Mouse (Mus musculus) lung, postnatal 0 days (tissue): ENCODE measurements around the gene Pck1. TPM values are rescaled to one million over a fixed set of nuclear protein-coding genes. Genes with fewer than 3 reads are reported as not detected.

Source experiments
- ATAC-seq: fragments of 200-750 bp; cut with Nextera tagmentation; 2 replicates; pipeline ENCODE4 v1.8.0; 2017; ENCODE audit warnings: moderate library complexity
- DNase-seq: peaks from one replicate; pipeline ENCODE4 v3.0.0-alpha.2; 2016; ENCODE audit warnings: low spot score
- H3K27ac ChIP-seq: fragments of 300-500 bp; sonication (generic); 2 replicates; pipeline ENCODE4 v1.5.1; 2014; ENCODE audit warnings: antibody characterized with exemption, mild to moderate bottlenecking, low read length, mixed read lengths
- H3K27me3 ChIP-seq: fragments of 300-500 bp; sonication (generic); replicated peaks from 2 replicates; pipeline ENCODE4 v1.6.1; 2014; ENCODE audit warnings: low read length, mixed read lengths; ENCODE audit not compliant: insufficient read depth
- H3K36me3 ChIP-seq: fragments of 300-500 bp; sonication (generic); 2 replicates; pipeline ENCODE4 v1.6.1; 2014; ENCODE audit warnings: low read length, mixed read lengths; ENCODE audit not compliant: insufficient read depth
- H3K4me1 ChIP-seq: fragments of 300-500 bp; sonication (generic); 2 replicates; pipeline ENCODE4 v1.6.1; 2014; ENCODE audit warnings: antibody characterized with exemption, low read depth, low read length, mixed read lengths; ENCODE audit not compliant: insufficient read depth
- H3K4me2 ChIP-seq: fragments of 300-500 bp; sonication (generic); replicated peaks from 2 replicates; pipeline ENCODE4 v1.6.1; 2014; ENCODE audit warnings: low read depth, mild to moderate bottlenecking, low read length, moderate library complexity, mixed read lengths
- H3K4me3 ChIP-seq: fragments of 300-500 bp; sonication (generic); 2 replicates; pipeline ENCODE4 v1.5.1; 2014; ENCODE audit warnings: low read depth, low read length
- H3K9ac ChIP-seq: fragments of 300-500 bp; sonication (generic); replicated peaks from 2 replicates; pipeline ENCODE4 v1.6.1; 2014; ENCODE audit warnings: low read depth, mild to moderate bottlenecking
- H3K9me3 ChIP-seq: fragments of 300-500 bp; sonication (generic); 2 replicates; pipeline ENCODE4 v1.6.1; 2016; ENCODE audit warnings: low read length, mixed read lengths
- EP300 ChIP-seq: IDR thresholded peaks from 2 replicates; pipeline ENCODE4 v1.6.1; 2016; ENCODE audit warnings: antibody characterized with exemption, mild to moderate bottlenecking, control low read depth
- WGBS: fragments of 180-500 bp; shearing (Covaris S2); extraction: QIAGEN DNeasy Blood & Tissue Kit; methylation state at CpG from one replicate; pipeline ENCODE4 v1.1.7; 2014; 5-methylcytosine and 5-hydroxymethylcytosine counted together
- polyA plus RNA-seq: library from polyadenylated mRNA; unstranded; fragments of >200 nt; fragmentation: Nextera tagmentation; extraction: Ambion mirVana; gene quantifications from 2 replicates; pipeline ENCODE4 v1.2.1, GENCODE M21; 2015

Pck1 gene
- polyA plus RNA-seq, 1 experiment from 2014 or later, result 0.08 TPM

DNA sequence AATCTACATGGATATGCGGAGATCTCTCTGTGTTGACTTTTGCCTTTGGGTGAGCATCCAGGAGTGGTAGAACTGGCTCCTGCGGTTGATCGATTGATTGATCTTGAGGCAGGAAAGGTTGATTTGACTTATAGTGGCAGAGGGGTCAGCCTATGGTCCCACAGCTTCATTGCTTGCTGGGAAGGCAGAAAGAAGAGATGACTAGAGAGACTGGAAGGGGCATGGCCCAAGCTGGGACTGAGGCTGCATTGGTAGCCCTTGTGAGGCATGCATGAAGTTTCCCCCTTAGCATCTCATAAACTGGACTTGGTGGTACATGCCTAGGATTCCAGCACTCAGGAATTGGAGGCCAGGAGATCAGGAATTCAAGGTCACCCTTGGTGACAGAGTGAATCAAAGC is 54.2 kb downstream of the Pck1 start:
- 92% methylated on average over 3 of the region's 3 CpGs for WGBS
- Histone ChIP-seq H3K36me3 (no peaks in the 10 kb centered on the region), H3K4me3 (no peak overlapping the region), H3K9me3 (no peaks in the 10 kb centered on the region), H3K9ac (no peak overlapping the region), H3K4me2 (no peak overlapping the region), H3K4me1 (no peaks in the 10 kb centered on the region), H3K27ac (no peak overlapping the region), H3K27me3 (no peaks in the 10 kb centered on the region)
- DNase-seq, result no peak
- no peak for TF ChIP-seq EP300
- ATAC-seq, result no peak

Other genes starting within 250 kb of the Pck1 start
- gene Bmp7, start 212.7 kb upstream of the Pck1 start, polyA plus RNA-seq, result 1.1 and 1.7 TPM in 2 replicates
- not detected in 2 replicates for gene Spo11, start 175.3 kb upstream of the Pck1 start, polyA plus RNA-seq
- gene Rae1, start 152.9 kb upstream of the Pck1 start, polyA plus RNA-seq, result 64.3 and 68.6 TPM in 2 replicates
- gene Rbm38, start 132.6 kb upstream of the Pck1 start, polyA plus RNA-seq, result 12.8 and 15.2 TPM in 2 replicates
- gene Ctcfl, start 33.5 kb upstream of the Pck1 start, polyA plus RNA-seq, result 0.07 TPM in 1 of 2 replicates, not detected in the other
- gene Zbp1, start 65.9 kb downstream of the Pck1 start, polyA plus RNA-seq, result 1.1 and 2.5 TPM in 2 replicates
- 9.8 and 11.1 TPM in 2 replicates for gene Pmepa1, start 123.5 kb downstream of the Pck1 start, polyA plus RNA-seq